Mouse (Mus musculus) ovary, postnatal 10 days (tissue): Measurements from ENCODE around the gene Cryba1.
"Not testable (repeated sequence)": the region's sequence is repeated elsewhere in the genome, so short reads cannot be mapped to it uniquely, and the experiment has no call there.

Experiments
- DNase-seq: peaks from one replicate; pipeline ENCODE4 v3.0.0; 2022; ENCODE audit warnings: low spot score

Cryba1 gene

DNA sequence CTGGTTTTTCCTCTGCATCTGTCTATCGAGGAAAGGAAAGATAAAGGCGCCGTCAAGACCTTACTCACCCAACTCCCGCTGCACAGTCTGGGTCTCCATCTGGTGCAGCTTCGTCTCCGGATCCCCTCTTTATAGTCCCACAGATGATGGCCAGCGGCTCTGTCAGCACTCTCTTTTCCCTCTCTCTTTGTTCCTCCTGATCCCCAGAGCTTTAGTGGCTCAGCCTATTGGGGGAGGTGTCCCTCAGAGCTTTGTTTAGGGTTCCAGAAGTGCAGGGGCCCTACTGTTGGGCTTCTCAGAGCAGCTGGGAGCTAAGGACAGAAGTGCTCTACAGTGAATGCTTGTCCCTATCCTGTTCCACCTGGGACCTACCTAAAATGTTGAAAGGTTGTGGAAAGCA lies at the start of gene Cryba1:
Gene Cryba1 (minus strand): TSS at position 101 of the 400 bp plus-strand sequence.
- no peak for DNase-seq

DNA sequence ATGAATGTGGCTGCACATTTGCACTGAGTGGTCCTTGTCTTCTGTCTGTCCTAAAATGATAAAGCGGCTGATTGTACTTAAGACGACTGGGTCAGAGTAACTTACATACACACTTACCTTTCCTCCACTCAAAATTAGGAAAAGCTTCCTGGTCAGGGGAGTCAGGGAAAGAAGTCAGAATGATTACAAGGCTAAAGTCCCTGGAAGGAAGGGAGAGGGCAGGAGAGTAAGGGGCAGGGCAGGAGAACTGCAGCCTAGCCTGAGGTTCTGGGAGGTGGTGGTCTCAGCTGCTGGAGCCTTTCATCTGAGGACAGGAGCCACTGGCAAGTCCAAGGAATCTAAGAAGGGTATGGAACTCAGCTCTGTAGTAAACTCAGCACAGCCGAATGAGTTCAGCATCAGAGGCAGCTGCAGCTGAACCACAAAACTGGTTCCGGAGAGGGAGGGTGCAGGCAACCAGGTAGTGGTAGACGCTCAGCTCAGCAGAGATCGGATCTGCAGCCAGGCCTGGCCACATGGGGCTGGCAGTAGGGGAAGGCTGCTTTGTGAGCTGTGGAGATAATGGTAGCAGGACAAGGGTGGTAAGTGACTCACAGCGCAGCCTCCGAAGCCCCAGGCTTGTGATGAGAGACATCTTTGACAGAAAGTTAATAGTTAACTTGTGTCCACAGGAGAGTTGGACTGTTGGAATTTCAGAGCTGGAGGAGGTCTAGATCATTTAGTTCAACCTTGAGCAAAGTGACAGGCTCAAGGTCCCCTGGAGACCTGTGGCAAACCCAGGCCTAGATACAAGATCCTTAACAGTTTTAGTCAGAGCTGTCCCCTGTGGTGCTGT lies 47.0 kb upstream of the Cryba1 start:
- no peak for DNase-seq

GRCm38 (mm10) chr11:77770346-77770745 lies 45.3 kb upstream of the Cryba1 start:
- no peak for DNase-seq

- DNase-seq = no peak
Measured at GRCm38 (mm10) chr11:77769496-77769895, 44.4 kb upstream of the Cryba1 start.

DNA sequence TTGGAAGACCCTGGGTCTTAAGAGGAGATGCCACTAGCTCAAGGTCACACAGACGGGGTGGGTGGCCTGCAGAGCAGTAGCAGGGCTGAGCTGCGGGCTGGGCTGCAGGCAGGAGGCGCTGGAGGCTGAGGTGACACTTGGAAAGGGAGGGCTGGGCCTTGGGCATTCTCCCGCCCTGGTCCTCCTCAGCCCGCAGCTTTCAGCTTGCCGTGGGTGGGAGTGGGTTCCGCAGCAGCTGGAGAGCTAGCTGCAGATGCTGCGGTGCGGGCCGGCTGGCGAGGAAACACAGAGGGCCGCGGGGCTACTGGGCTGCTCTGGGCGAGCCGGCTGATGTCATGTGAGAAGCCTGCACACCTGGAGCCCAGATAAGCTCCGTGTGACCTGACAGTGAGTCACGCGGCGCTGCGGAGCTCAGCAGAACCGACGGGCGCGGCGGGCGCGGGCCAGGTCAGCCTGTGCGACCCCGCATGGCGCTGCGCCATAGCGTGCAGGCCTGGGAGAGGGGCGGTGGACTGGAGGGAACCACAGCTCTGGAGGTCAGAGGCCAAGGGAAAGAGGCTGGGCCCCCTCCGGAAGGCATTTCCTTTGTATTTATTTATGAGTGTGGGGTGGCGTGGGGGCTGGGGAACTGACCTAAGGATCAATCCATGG lies 41.4 kb upstream of the Cryba1 start:
- DNase-seq = no peak

DNA sequence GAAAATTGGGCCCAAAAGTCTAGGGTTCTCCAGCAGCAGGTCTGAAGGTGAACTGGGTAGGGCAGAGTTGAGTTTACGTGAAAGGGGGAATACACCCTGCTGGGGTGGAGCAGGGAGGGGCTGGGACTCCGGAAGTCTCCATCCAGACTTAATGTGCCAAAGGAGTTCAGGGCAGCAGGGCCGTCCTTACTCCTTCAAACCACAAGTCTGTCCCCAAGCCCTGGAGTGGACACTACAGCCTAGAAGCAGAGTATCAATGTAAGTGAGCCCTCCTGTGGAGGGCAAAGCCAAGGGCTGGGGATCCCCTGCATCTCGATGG lies 40.3 kb upstream of the Cryba1 start:
- DNase-seq = no peak

DNA sequence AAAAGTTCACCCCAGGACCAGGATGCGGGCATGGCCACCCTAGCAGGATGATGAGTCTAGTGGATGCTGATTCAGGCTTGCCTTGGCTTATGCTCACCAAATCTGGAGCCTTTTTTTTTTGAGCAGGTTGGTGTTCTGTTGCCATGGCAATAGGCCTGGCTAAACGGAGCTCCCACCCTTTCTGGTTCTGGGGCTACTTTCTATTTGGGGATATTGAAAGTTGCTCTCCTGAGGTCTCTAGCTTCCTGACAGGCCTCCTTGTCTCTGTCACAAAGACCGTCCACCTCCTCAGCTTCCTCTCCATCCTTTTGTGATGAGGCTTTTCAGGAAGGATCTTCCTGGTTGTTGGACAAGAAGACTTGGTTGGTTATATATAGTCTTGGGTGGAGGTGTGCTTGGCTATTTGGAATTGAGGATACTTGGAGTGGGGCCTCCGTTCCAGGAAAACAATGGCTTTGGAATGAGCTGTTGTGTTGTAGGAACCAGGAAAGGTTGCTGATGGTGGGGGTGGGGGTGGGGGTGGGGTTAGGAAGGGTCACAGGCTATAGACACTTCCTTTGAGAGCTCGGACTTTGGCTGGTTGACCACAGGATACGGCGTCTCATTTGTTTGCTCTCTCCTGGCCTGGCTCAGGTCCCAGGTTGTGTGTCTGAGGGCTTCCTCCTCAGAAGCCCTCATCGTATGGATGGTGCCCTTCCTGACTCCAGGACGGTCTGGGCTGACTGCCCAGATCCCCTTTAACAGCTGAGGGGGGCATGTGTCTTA lies 39.8 kb upstream of the Cryba1 start:
- no peak for DNase-seq

DNA sequence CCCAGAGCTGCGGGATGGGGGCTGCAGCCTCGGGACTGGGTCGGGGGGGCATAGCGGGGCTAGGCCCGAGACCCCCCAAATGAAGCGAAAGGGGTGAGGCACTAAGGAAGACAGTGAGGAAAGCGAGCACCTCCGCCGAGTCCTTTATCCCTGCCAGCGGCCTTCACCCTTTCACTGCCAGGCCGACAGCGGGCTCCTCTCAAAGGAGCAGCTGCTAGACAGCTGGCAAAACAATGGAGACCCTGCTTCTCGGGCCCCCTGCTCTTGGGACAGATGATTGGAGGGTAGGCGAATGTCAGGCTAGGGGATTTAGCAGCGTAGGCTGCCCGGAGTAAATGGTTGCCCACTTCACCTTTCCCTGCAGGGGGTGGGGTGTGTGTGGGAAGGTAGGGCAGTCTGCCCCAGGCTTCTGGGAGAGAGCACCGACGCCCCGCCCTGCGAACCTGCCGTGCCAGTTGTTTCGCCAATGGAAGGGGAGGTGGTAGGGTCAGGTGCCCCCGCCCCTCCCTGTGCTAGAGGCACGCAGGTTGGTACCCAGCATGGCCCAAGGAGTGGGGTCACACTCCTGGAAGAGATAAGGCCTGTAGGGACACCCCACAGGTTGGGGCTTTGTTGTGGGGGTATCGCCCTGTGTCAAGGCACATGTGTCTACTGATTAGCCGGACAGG lies 38.7 kb upstream of the Cryba1 start:
- no peak for DNase-seq

GRCm38 (mm10) chr11:77762783-77763672 lies 37.9 kb upstream of the Cryba1 start, which contains the start of gene Myo18a:
Gene Myo18a (plus strand): TSS chr11:77763246.
- DNase-seq = peak; percentile 82

- DNase-seq = no peak
Measured at GRCm38 (mm10) chr11:77760031-77760430, 34.9 kb upstream of the Cryba1 start.

GRCm38 (mm10) chr11:77753469-77753868 lies 28.4 kb upstream of the Cryba1 start:
- no peak for DNase-seq

DNA sequence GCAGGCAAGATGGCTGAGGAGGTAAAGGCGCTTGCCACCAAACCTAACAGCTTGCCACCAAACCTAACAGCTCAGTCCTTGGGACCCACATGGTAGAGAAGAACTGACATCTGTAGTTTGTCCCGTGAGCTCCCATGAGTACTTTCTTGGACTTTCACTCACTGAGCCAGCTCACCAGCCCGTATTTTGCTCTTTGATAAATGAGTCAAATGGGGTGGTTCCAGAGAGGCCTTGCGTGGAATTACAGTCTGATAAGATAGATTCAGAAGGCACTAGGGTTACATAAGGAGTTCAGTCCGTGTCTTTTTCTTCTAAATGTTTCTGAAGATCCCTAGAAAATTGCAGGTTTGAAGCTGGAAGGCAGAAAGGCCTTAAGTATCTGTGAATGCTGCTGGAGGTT lies 27.4 kb upstream of the Cryba1 start:
- DNase-seq = no peak

DNA sequence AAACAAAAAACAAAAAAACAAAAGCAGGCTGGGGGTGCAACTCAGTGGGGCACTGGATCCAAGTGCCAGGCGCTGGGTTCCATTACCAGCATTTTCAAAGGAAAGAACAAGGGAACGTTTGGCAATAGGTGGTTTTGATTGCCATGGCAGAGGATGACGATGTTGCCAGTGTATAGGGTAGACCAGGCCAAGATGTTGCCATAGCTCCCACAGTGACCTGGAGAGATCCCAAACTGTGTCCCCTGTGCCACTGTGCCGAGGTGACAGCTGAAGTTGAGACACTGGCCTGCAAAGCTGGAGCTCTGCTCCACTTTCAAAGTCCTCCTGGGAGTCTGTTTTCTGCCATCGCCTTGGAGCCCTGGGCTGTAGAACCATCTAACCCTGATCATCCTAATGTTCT lies 23.9 kb upstream of the Cryba1 start:
- no peak for DNase-seq

GRCm38 (mm10) chr11:77747103-77747502 lies 22.0 kb upstream of the Cryba1 start:
- not testable (repeated sequence) for DNase-seq

GRCm38 (mm10) chr11:77746652-77747051 lies 21.6 kb upstream of the Cryba1 start:
- DNase-seq = no peak

DNA sequence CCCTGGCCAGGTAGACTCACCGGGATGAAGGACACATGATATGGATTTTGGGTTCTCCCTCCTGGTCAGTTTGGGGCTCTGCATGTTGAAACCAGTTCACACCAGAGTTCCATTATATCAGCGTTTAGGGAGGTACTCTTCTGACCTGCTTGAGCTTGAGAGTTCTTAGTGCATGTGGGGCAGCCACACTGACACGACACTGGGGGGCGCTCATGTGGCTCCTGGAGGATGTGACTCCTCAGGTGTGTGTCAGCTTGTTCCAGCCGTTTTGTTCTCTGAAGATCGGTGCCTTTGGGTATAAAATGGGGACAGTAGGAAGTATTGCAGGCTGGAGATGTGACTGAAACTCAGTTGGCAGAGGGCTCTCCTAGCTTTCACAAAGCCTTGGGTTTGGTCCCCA lies 18.9 kb upstream of the Cryba1 start:
- DNase-seq = no peak

GRCm38 (mm10) chr11:77738555-77738954 lies 13.5 kb upstream of the Cryba1 start:
- no peak for DNase-seq

GRCm38 (mm10) chr11:77737289-77737688 lies 12.2 kb upstream of the Cryba1 start:
- DNase-seq = peak; percentile 57

DNA sequence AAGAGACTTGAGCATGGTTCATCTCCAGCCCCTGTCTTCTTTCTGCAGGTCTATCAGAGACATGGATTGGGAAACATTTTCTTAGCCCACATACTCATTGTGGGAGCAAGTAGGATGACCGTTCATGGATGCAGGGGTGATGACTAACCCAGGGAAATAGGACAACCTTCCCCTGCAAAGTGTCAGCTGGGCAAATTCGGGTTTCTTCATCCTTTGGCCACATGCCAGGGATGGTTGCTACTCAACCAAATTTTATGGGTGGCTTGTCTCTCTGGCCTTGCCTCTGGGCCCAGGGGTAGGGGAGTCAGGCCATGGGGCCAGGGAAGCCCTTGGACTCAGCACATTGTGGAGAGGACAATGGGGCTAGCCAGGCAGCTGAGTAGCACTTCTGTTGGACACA lies 3.5 kb upstream of the Cryba1 start:
- DNase-seq = no peak

GRCm38 (mm10) chr11:77724766-77725165 lies 317 bp downstream of the Cryba1 start:
- no peak for DNase-seq

DNA sequence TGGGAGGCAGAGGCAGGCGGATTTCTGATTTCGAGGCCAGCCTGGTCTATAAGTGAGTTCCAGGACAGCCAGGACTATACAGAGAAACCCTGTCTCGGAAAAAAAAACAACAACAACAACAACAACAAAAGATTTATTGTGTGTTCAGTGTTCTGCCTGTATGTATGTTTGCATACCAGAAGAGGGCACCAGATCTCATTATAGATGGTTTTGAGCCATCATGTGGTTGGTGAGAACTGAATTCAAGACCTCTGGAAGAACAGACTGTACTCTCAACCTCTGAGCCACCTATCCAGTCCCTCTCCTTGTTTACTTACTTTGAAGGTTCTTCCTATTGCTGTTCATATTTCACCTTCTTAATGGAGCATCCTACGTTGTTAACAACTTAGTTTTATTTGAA lies 3.7 kb downstream of the Cryba1 start:
- DNase-seq = no peak
